Mouse (Mus musculus): Measurements from ENCODE around the gene Zbtb21. TPM values are rescaled to one million over a fixed set of nuclear protein-coding genes. Genes with fewer than 3 reads are reported as not detected.

Gene Zbtb21
- polyA plus RNA-seq, 1 experiment, result 20.4 TPM

- H3K4me3 ChIP-seq (ENCODE audit: insufficient read depth, low read length), result no peak overlapping the region
- no peak for TF ChIP-seq POLR2A (IDR thresholded peaks at IDR 0.05; ENCODE audit: low read depth, low read length)
- no peak for TF ChIP-seq CTCF (IDR thresholded peaks at IDR 0.05; ENCODE audit: borderline replicate concordance, insufficient read depth, low read length)
Observed at GRCm38 (mm10) chr16:97925760-97926159, 36.7 kb downstream of the Zbtb21 start.

GRCm38 (mm10) chr16:97923700-97924099 is 38.7 kb downstream of the Zbtb21 start:
- TF ChIP-seq CTCF (IDR thresholded peaks at IDR 0.05; ENCODE audit: borderline replicate concordance, insufficient read depth, low read length), result no peak
- TF ChIP-seq POLR2A (IDR thresholded peaks at IDR 0.05; ENCODE audit: low read depth, low read length), result no peak
- no peak overlapping the region for H3K27ac ChIP-seq (ENCODE audit: insufficient read depth, low read length)
- no peak overlapping the region for H3K4me3 ChIP-seq (ENCODE audit: insufficient read depth, low read length)
- no peaks in the 10 kb centered on the region for H3K4me1 ChIP-seq (ENCODE audit: control insufficient read depth, insufficient read depth, low read length)

More at GRCm38 (mm10) chr16:97925760-97926159, 36.7 kb downstream of the Zbtb21 start:
- H3K27ac ChIP-seq (ENCODE audit: insufficient read depth, low read length), result no peak overlapping the region
- no peaks in the 10 kb centered on the region for H3K4me1 ChIP-seq (ENCODE audit: control insufficient read depth, insufficient read depth, low read length)

- Histone ChIP-seq H3K27ac (ENCODE audit: insufficient read depth, low read length) (no peak overlapping the region), H3K4me3 (ENCODE audit: insufficient read depth, low read length) (peak overlapping the region; percentile 81), H3K4me1 (ENCODE audit: control insufficient read depth, insufficient read depth, low read length) (no peaks in the 10 kb centered on the region)
- TF ChIP-seq POLR2A (IDR thresholded peaks at IDR 0.05; ENCODE audit: low read depth, low read length), result no peak
- no peak for TF ChIP-seq CTCF (IDR thresholded peaks at IDR 0.05; ENCODE audit: borderline replicate concordance, insufficient read depth, low read length)
Observed at GRCm38 (mm10) chr16:97922779-97923126, 39.7 kb downstream of the Zbtb21 start.

GRCm38 (mm10) chr16:97921961-97922778 is 40.3 kb downstream of the Zbtb21 start:
- Histone ChIP-seq H3K4me1 (ENCODE audit: control insufficient read depth, insufficient read depth, low read length) (no peaks in the 10 kb centered on the region), H3K27ac (ENCODE audit: insufficient read depth, low read length) (no peak overlapping the region), H3K4me3 (ENCODE audit: insufficient read depth, low read length) (peak overlapping the region; percentile 81)
- peak; percentile 90 for TF ChIP-seq POLR2A (IDR thresholded peaks at IDR 0.05; ENCODE audit: low read depth, low read length)
- no peak for TF ChIP-seq CTCF (IDR thresholded peaks at IDR 0.05; ENCODE audit: borderline replicate concordance, insufficient read depth, low read length)

GRCm38 (mm10) chr16:97920621-97921020 is 41.8 kb downstream of the Zbtb21 start:
- no peak overlapping the region for H3K27ac ChIP-seq (ENCODE audit: insufficient read depth, low read length)
- H3K4me1 ChIP-seq (ENCODE audit: control insufficient read depth, insufficient read depth, low read length), result no peaks in the 10 kb centered on the region
- TF ChIP-seq CTCF (IDR thresholded peaks at IDR 0.05; ENCODE audit: borderline replicate concordance, insufficient read depth, low read length) (no peak), POLR2A (IDR thresholded peaks at IDR 0.05; ENCODE audit: low read depth, low read length) (no peak)
- no peak overlapping the region for H3K4me3 ChIP-seq (ENCODE audit: insufficient read depth, low read length)

- TF ChIP-seq POLR2A (IDR thresholded peaks at IDR 0.05; ENCODE audit: low read depth, low read length) (no peak), CTCF (IDR thresholded peaks at IDR 0.05; ENCODE audit: borderline replicate concordance, insufficient read depth, low read length) (no peak)
- Histone ChIP-seq H3K27ac (ENCODE audit: insufficient read depth, low read length) (no peak overlapping the region), H3K4me3 (ENCODE audit: insufficient read depth, low read length) (no peak overlapping the region), H3K4me1 (ENCODE audit: control insufficient read depth, insufficient read depth, low read length) (no peaks in the 10 kb centered on the region)
Observed at GRCm38 (mm10) chr16:97919793-97920192, 42.6 kb downstream of the Zbtb21 start.

GRCm38 (mm10) chr16:97912873-97913272 is 49.5 kb downstream of the Zbtb21 start:
- Histone ChIP-seq H3K27ac (ENCODE audit: insufficient read depth, low read length) (no peak overlapping the region), H3K4me3 (ENCODE audit: insufficient read depth, low read length) (no peak overlapping the region), H3K4me1 (ENCODE audit: control insufficient read depth, insufficient read depth, low read length) (no peaks in the 10 kb centered on the region)
- no peak for TF ChIP-seq POLR2A (IDR thresholded peaks at IDR 0.05; ENCODE audit: low read depth, low read length)
- no peak for TF ChIP-seq CTCF (IDR thresholded peaks at IDR 0.05; ENCODE audit: borderline replicate concordance, insufficient read depth, low read length)

- Histone ChIP-seq H3K4me3 (ENCODE audit: insufficient read depth, low read length) (no peak overlapping the region), H3K27ac (ENCODE audit: insufficient read depth, low read length) (no peak overlapping the region), H3K4me1 (ENCODE audit: control insufficient read depth, insufficient read depth, low read length) (no peaks in the 10 kb centered on the region)
- TF ChIP-seq POLR2A (IDR thresholded peaks at IDR 0.05; ENCODE audit: low read depth, low read length) (no peak), CTCF (IDR thresholded peaks at IDR 0.05; ENCODE audit: borderline replicate concordance, insufficient read depth, low read length) (no peak)
Observed at GRCm38 (mm10) chr16:97909356-97909755, 53.1 kb downstream of the Zbtb21 start.

GRCm38 (mm10) chr16:97907496-97907895 is 54.9 kb downstream of the Zbtb21 start:
- H3K27ac ChIP-seq (ENCODE audit: insufficient read depth, low read length), result no peak overlapping the region
- H3K4me3 ChIP-seq (ENCODE audit: insufficient read depth, low read length), result no peak overlapping the region
- no peak for TF ChIP-seq POLR2A (IDR thresholded peaks at IDR 0.05; ENCODE audit: low read depth, low read length)
- TF ChIP-seq CTCF (IDR thresholded peaks at IDR 0.05; ENCODE audit: borderline replicate concordance, insufficient read depth, low read length), result no peak
- H3K4me1 ChIP-seq (ENCODE audit: control insufficient read depth, insufficient read depth, low read length), result no peaks in the 10 kb centered on the region

- Histone ChIP-seq H3K4me1 (ENCODE audit: control insufficient read depth, insufficient read depth, low read length) (no peaks in the 10 kb centered on the region), H3K27ac (ENCODE audit: insufficient read depth, low read length) (no peak overlapping the region), H3K4me3 (ENCODE audit: insufficient read depth, low read length) (no peak overlapping the region)
- TF ChIP-seq POLR2A (IDR thresholded peaks at IDR 0.05; ENCODE audit: low read depth, low read length), result no peak
- no peak for TF ChIP-seq CTCF (IDR thresholded peaks at IDR 0.05; ENCODE audit: borderline replicate concordance, insufficient read depth, low read length)
Observed at GRCm38 (mm10) chr16:97906337-97906736, 56.1 kb downstream of the Zbtb21 start.
